Mouse (Mus musculus) forebrain, postnatal 0 days (tissue): ENCODE measurements around the gene Mgat5. TPM values are rescaled to one million over a fixed set of nuclear protein-coding genes. Genes with fewer than 3 reads are reported as not detected.

Source experiments
- ATAC-seq: fragments of 200-750 bp; cut with Nextera tagmentation; 2 replicates; pipeline ENCODE4 v1.8.0; 2017; ENCODE audit warnings: mild to moderate bottlenecking, moderate library complexity
- DNase-seq: peaks from one replicate; pipeline ENCODE4 v3.0.0-alpha.2; 2015
- H3K27ac ChIP-seq: fragments of 300-500 bp; sonication (generic); 2 replicates; pipeline ENCODE4 v1.5.1; 2014; ENCODE audit warnings: low read depth, mild to moderate bottlenecking, antibody characterized with exemption, low read length, moderate library complexity, mixed read lengths
- H3K27me3 ChIP-seq: fragments of 300-500 bp; sonication (generic); 2 replicates; pipeline ENCODE4 v1.6.1; 2014; ENCODE audit warnings: mild to moderate bottlenecking, low read length, mixed read lengths; ENCODE audit not compliant: insufficient read depth
- H3K36me3 ChIP-seq: fragments of 300-500 bp; sonication (generic); 2 replicates; pipeline ENCODE4 v1.6.1; 2014; ENCODE audit warnings: mild to moderate bottlenecking, moderate library complexity; ENCODE audit not compliant: insufficient read depth
- H3K4me1 ChIP-seq: fragments of 300-500 bp; sonication (generic); 2 replicates; pipeline ENCODE4 v1.6.1; 2014; ENCODE audit warnings: antibody characterized with exemption; ENCODE audit not compliant: insufficient read depth
- H3K4me2 ChIP-seq: fragments of 300-500 bp; sonication (generic); 2 replicates; pipeline ENCODE4 v1.6.1; 2014; ENCODE audit warnings: low read depth, mild to moderate bottlenecking, moderate library complexity
- H3K4me3 ChIP-seq: fragments of 300-500 bp; sonication (generic); 2 replicates; pipeline ENCODE4 v1.5.1; 2014; ENCODE audit warnings: low read depth, low read length, mixed read lengths
- H3K9ac ChIP-seq: fragments of 300-500 bp; sonication (generic); 2 replicates; pipeline ENCODE4 v1.6.1; 2014; ENCODE audit warnings: mild to moderate bottlenecking
- H3K9me3 ChIP-seq: fragments of 300-500 bp; sonication (generic); 2 replicates; pipeline ENCODE4 v1.6.1; 2016; ENCODE audit warnings: low read length
- CTCF ChIP-seq: sonication (generic); IDR thresholded peaks from 2 replicates; pipeline ENCODE4 v1.5.1; 2016; ENCODE audit warnings: antibody characterized with exemption, control low read depth, low read depth
- WGBS: fragments of 180-500 bp; shearing (Covaris S2); extraction: QIAGEN DNeasy Blood & Tissue Kit; methylation state at CpG from one replicate; pipeline ENCODE4 v1.1.7; 2014; 5-methylcytosine and 5-hydroxymethylcytosine counted together
- polyA plus RNA-seq: library from polyadenylated mRNA; unstranded; fragments of >200 nt; fragmentation: Nextera tagmentation; extraction: Ambion mirVana; gene quantifications from 2 replicates; pipeline ENCODE4 v1.2.1, GENCODE M21; 2015
- total RNA-seq: library from RNA; depleted of rRNA; stranded (reverse); fragments of >200 nt; gene quantifications from 2 replicates; pipeline ENCODE4 v1.2.3, GENCODE M21; 2014

Mgat5 gene
- total and polyA plus RNA-seq, 2 experiments from 2014 or later, result 9.3 to 42.9 TPM

DNA sequence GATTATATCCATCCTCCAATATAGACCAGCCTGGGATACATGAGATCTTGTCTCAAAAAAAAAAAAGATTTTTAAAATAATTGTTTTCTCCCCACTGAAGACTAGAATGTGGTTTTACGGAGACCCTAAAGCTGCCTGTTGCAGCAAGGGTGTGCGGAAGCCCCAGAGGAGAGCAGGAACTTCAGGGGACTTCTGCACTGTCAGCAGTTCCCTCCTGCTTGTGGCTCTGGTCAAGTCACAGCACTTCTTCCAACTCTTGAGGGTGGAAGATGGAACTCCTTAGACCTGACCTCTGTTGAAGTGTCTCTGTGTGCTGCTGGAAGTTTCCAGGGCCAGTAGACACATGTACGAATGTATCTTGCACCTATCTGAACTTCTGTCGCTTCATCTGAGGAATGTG lies 66.3 kb downstream of the Mgat5 start:
- WGBS, result 97% methylated on average over 4 of the region's 4 CpGs
- no peak overlapping the region for H3K4me2 ChIP-seq
- H3K9ac ChIP-seq, result no peak overlapping the region
- no peak for DNase-seq
- H3K27ac ChIP-seq, result no peak overlapping the region
- H3K4me1 ChIP-seq, result no peaks in the 10 kb centered on the region
- ATAC-seq, result no peak
- no peak overlapping the region for H3K4me3 ChIP-seq
- no peaks in the 10 kb centered on the region for H3K27me3 ChIP-seq
- no peak for TF ChIP-seq CTCF
- no peaks in the 10 kb centered on the region for H3K9me3 ChIP-seq
- H3K36me3 ChIP-seq, result peaks cover 11% of the 10 kb centered on the region; the same call in 1 of the 2 replicates

- no peaks in the 10 kb centered on the region for H3K4me1 ChIP-seq
- no peak overlapping the region for H3K4me3 ChIP-seq
- H3K4me2 ChIP-seq, result no peak overlapping the region
- H3K36me3 ChIP-seq, result peaks cover 11% of the 10 kb centered on the region; the same call in 1 of the 2 replicates
- H3K27me3 ChIP-seq, result no peaks in the 10 kb centered on the region
- no peaks in the 10 kb centered on the region for H3K9me3 ChIP-seq
- TF ChIP-seq CTCF, result no peak
- DNase-seq, result no peak
- H3K27ac ChIP-seq, result no peak overlapping the region
- 91% methylated on average over 5 of the region's 5 CpGs for WGBS
- no peak overlapping the region for H3K9ac ChIP-seq
- no peak for ATAC-seq
Observed at GRCm38 (mm10) chr1:127273363-127273762, 68.5 kb downstream of the Mgat5 start.

DNA sequence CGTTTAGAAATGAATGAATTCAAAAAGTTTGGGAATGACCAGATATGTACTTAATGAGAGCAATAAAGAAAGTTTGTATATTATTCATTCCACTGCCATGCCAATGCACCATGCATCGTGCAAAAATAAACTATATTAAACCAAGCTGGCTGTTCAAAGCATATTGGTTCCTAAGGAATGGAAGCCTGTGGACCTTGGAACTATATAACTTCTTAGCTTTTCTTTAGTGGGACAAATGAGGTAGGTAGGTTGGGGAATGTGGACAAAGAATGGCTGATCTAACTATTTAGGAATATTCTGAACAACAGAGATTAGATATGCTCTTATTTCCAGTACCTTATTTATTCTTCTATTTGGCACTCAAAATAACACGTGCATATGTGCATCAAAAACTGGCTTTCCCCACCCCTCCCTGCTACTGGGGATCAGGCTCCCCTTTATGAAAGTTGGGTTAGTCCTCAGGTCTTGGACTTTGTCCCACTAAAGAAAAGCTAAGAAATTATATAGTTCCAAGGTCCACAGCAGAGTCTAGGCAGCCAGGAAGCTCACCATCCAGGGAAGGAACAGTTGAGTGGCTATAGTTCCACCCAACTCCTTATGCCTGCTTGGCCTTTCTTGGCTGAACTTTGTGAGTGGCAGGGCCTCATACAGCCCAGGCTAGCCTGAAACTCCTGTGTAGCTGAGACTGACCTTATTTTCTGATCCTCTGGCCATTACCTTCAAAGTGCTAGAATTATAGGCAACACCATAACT lies 70.9 kb downstream of the Mgat5 start:
- WGBS, result 92% methylated on average over 3 of the region's 3 CpGs
- Histone ChIP-seq H3K4me1 (no peaks in the 10 kb centered on the region), H3K27me3 (no peaks in the 10 kb centered on the region), H3K4me2 (no peak overlapping the region), H3K4me3 (no peak overlapping the region), H3K9me3 (no peaks in the 10 kb centered on the region), H3K27ac (no peak overlapping the region), H3K9ac (no peak overlapping the region), H3K36me3 (peaks cover 11% of the 10 kb centered on the region; the same call in 1 of the 2 replicates)
- ATAC-seq (no peak), DNase-seq (no peak)
- TF ChIP-seq CTCF, result no peak

DNA sequence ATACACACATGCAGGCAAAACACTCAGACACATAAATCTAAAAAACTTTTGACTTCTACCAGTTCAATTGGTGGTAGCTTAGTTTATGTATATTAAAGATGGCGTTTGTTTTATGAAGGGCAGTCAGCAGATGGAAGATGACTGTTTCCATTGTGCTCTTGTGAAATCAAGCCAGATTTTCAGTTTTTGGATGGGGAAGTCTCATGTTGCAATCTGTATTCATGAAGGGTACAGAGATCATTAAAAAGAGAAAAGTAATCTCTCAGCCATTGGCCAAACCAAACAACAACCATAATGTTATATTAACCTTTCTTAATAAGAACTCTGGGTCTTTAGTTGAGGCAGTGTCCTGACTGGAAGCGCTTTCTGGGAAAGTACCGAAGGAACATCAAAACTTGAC lies 73.3 kb downstream of the Mgat5 start:
- no peak for TF ChIP-seq CTCF
- H3K4me1 ChIP-seq, result no peaks in the 10 kb centered on the region
- H3K4me3 ChIP-seq, result no peak overlapping the region
- 94% methylated on average over 3 of the region's 3 CpGs for WGBS
- H3K9ac ChIP-seq, result no peak overlapping the region
- ATAC-seq (no peak), DNase-seq (no peak)
- H3K9me3 ChIP-seq, result no peaks in the 10 kb centered on the region
- no peak overlapping the region for H3K27ac ChIP-seq
- H3K36me3 ChIP-seq, result peaks cover 7% of the 10 kb centered on the region; the same call in 1 of the 2 replicates
- no peak overlapping the region for H3K4me2 ChIP-seq
- H3K27me3 ChIP-seq, result no peaks in the 10 kb centered on the region

GRCm38 (mm10) chr1:127280256-127280655 lies 75.4 kb downstream of the Mgat5 start:
- H3K4me2 ChIP-seq, result no peak overlapping the region
- H3K9ac ChIP-seq, result no peak overlapping the region
- no peaks in the 10 kb centered on the region for H3K4me1 ChIP-seq
- H3K9me3 ChIP-seq, result no peaks in the 10 kb centered on the region
- no peaks in the 10 kb centered on the region for H3K36me3 ChIP-seq
- ATAC-seq (no peak), DNase-seq (no peak)
- 97% methylated on average over 1 of the region's 1 CpGs for WGBS
- no peak overlapping the region for H3K4me3 ChIP-seq
- no peaks in the 10 kb centered on the region for H3K27me3 ChIP-seq
- H3K27ac ChIP-seq, result no peak overlapping the region
- peak; percentile 33 for TF ChIP-seq CTCF

DNA sequence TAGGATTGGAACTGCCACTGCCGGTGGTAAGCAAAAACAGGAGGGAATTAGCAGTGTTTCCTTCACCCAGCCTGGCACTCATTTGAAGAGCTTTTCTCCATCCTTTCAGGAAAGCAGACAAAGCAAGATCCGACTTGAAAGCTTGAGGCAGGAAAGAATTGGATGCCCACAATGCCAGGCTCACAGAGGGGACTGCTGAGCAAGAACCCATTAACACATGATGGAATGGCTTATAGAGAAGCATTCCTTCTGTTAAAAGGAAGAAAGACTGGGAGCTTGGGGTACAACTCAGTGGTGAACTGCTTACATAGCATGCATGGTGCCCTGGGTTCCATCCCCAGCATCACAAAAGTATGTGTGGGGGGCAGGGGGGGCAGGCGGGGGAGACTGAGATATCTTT lies 80.2 kb downstream of the Mgat5 start:
- TF ChIP-seq CTCF, result no peak
- no peak overlapping the region for H3K27ac ChIP-seq
- H3K4me1 ChIP-seq, result no peaks in the 10 kb centered on the region
- no peaks in the 10 kb centered on the region for H3K27me3 ChIP-seq
- H3K9ac ChIP-seq, result no peak overlapping the region
- no peak overlapping the region for H3K4me3 ChIP-seq
- H3K4me2 ChIP-seq, result no peak overlapping the region
- no peaks in the 10 kb centered on the region for H3K36me3 ChIP-seq
- ATAC-seq, result 0 out of 2 replicates have a peak, but pooled peaks have one; percentile 14
- WGBS, result 32% methylated on average over 3 of the region's 3 CpGs
- H3K9me3 ChIP-seq, result no peaks in the 10 kb centered on the region
- peak; percentile 18 for DNase-seq

DNA sequence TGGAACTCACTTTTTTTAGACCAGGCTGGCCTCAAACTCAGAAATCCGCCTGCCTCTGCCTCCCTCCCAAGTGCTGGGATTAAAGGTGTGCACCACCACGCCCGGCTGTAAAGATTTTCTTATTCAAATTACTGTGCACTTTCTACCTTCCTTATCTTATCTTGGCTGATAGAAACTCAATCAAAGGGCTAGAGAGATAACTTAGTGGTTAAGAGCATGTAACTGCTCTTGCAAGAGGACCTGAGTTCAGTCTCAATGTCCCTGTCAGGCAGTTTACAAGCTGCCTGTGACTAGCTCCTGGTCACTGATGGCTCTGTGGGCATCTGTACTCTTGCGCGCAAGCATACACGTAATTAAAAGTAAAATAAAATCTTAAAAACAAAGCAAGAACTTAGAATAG lies 82.7 kb downstream of the Mgat5 start:
- no peaks in the 10 kb centered on the region for H3K9me3 ChIP-seq
- H3K4me2 ChIP-seq, result no peak overlapping the region
- no peaks in the 10 kb centered on the region for H3K4me1 ChIP-seq
- no peaks in the 10 kb centered on the region for H3K27me3 ChIP-seq
- no peaks in the 10 kb centered on the region for H3K36me3 ChIP-seq
- WGBS, result 97% methylated on average over 6 of the region's 6 CpGs
- no peak overlapping the region for H3K4me3 ChIP-seq
- TF ChIP-seq CTCF, result no peak
- no peak overlapping the region for H3K9ac ChIP-seq
- no peak overlapping the region for H3K27ac ChIP-seq
- ATAC-seq (no peak), DNase-seq (no peak)
